Mouse (Mus musculus) lung, embryonic 16.5 days (tissue): ENCODE measurements around the gene Osbpl9. TPM values are rescaled to one million over a fixed set of nuclear protein-coding genes. Genes with fewer than 3 reads are reported as not detected.

Experiments
- ATAC-seq: fragments of 200-750 bp; cut with Nextera tagmentation; 2 replicates; pipeline ENCODE4 v1.8.0; 2017; ENCODE audit warnings: low read depth, mild to moderate bottlenecking, moderate library complexity
- H3K27ac ChIP-seq: fragments of 300-500 bp; sonication (generic); 2 replicates; pipeline ENCODE4 v1.5.1; 2014; ENCODE audit warnings: mild to moderate bottlenecking, control low read depth, low read length
- H3K27me3 ChIP-seq: fragments of 300-500 bp; sonication (generic); 2 replicates; pipeline ENCODE4 v1.6.1; 2014; ENCODE audit warnings: low read depth, low read length, mixed read lengths; ENCODE audit not compliant: control insufficient read depth, insufficient read depth
- H3K36me3 ChIP-seq: fragments of 300-500 bp; sonication (generic); 2 replicates; pipeline ENCODE4 v1.6.1; 2014; ENCODE audit warnings: low read length; ENCODE audit not compliant: control insufficient read depth, insufficient read depth
- H3K4me1 ChIP-seq: fragments of 300-500 bp; sonication (generic); replicated peaks from 2 replicates; pipeline ENCODE4 v1.6.1; 2014; ENCODE audit warnings: low read length, mixed read lengths; ENCODE audit not compliant: control insufficient read depth, insufficient read depth
- H3K4me2 ChIP-seq: fragments of 300-500 bp; sonication (generic); 2 replicates; pipeline ENCODE4 v1.6.1; 2014; ENCODE audit warnings: low read depth, low read length, control low read depth
- H3K4me3 ChIP-seq: fragments of 300-500 bp; sonication (generic); 2 replicates; pipeline ENCODE4 v1.5.1; 2014; ENCODE audit warnings: mild to moderate bottlenecking, low read length, control low read depth
- H3K9ac ChIP-seq: fragments of 300-500 bp; sonication (generic); 2 replicates; pipeline ENCODE4 v1.6.1; 2014; ENCODE audit warnings: low read length, control low read depth
- H3K9me3 ChIP-seq: fragments of 300-500 bp; sonication (generic); 2 replicates; pipeline ENCODE4 v1.6.1; 2016; ENCODE audit warnings: low read length; ENCODE audit not compliant: control insufficient read depth
- WGBS: fragments of 180-500 bp; shearing (Covaris S2); extraction: QIAGEN DNeasy Blood & Tissue Kit; methylation state at CpG from one replicate; pipeline ENCODE4 v1.1.7; 2014; 5-methylcytosine and 5-hydroxymethylcytosine counted together
- polyA plus RNA-seq: library from polyadenylated mRNA; unstranded; fragments of >200 nt; fragmentation: Nextera tagmentation; extraction: Ambion mirVana; gene quantifications from 2 replicates; pipeline ENCODE4 v1.2.1, GENCODE M21; 2015

The Osbpl9 gene
- polyA plus RNA-seq, 1 experiment from 2014 or later: 76.0 TPM

DNA sequence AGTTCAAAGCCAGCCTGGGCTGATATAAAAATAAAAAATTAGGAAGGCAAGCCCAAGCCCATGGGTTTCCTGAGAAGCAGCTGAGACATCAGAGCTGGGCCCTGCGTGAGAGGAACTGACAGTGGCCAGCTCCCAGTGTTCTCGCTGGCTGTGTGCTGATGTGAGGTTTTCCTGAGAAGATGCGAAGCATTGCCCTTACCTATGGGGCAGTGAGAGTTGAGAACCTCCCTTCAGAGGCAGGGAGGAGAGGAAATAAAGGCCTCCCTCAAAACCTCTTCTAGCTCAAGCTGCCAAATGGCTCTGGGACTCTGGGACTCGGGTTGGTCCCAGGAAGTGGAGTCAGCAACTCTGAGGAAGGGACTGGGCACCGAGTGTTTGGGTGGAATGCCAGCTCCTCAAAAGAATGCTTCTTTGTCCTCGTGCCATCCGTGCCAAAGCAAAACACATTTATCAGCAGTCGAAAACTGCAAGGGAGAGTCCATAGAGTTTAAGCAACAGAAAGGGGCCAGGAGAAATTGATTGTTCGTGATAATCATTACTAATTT is 32.8 kb upstream of the Osbpl9 start:
- ATAC-seq: no peak
- H3K4me2 ChIP-seq: no peak overlapping the region
- WGBS: 57% methylated on average over 9 of the region's 9 CpGs
- no peak overlapping the region for H3K4me3 ChIP-seq
- no peaks in the 10 kb centered on the region for H3K9me3 ChIP-seq
- no peaks in the 10 kb centered on the region for H3K27me3 ChIP-seq
- H3K36me3 ChIP-seq: no peaks in the 10 kb centered on the region
- no peak overlapping the region for H3K9ac ChIP-seq
- H3K27ac ChIP-seq: no peak overlapping the region
- H3K4me1 ChIP-seq: no peaks in the 10 kb centered on the region

DNA sequence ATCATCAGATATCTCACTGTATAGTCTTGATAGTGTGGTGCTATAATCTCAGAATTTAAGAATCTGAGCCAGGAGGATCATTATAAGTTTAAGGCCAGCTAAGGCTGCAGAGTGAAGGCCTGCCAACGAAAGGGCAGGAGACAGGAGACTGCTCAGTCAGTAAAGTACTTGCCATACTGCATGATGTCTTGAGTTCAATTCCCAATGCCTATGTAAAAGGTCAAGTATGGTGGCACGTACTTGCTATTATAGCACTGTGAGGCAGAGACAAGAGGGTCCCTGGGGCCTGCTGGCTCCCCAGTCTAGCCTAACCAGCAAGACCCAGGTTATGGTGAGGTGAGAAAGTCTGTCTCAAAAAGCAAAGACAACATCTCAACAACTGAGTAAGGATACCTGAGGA is 32.1 kb upstream of the Osbpl9 start, which contains the start of gene Calr4:
Gene Calr4, plus strand, starts transcription at position 301 of the 400 bp plus-strand sequence.
- Histone ChIP-seq H3K36me3 (no peaks in the 10 kb centered on the region), H3K27ac (no peak within 1 kb of the TSS), H3K9me3 (no peaks in the 10 kb centered on the region), H3K9ac (no peak within 1 kb of the TSS), H3K27me3 (no peaks in the 10 kb centered on the region), H3K4me2 (no peak within 1 kb of the TSS), H3K4me3 (no peak within 1 kb of the TSS), H3K4me1 (no peaks in the 10 kb centered on the region)
- no peak for ATAC-seq
- WGBS: 80% methylated on average over 2 of the region's 2 CpGs

DNA sequence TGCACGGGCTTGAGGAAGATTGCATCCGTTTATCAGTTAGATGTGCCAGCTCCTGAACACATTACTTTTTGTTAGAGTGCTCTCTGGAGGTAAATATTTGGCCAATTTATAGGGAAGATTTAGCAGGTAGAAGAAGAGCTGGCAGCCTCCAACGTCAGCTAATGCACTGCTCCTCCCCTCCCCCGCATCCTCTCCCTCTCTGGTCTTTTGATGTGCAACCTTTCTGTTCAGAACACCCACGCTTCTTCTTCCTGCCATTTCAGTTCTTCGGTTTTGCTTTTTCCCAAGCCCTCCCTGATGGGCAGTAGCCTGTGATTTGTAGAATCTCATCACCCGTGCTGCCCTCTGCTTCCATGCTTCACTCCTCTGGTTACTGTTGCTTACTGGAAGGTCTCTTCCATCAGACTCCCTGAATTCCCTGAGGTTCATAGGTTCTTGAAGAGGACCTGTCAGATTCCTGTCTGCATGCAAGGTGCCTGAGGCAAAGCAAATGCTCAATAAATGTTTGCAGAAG is 27.8 kb upstream of the Osbpl9 start:
- 45% methylated on average over 7 of the region's 7 CpGs for WGBS
- Histone ChIP-seq H3K4me2 (no peak overlapping the region), H3K27me3 (no peaks in the 10 kb centered on the region), H3K27ac (no peak overlapping the region), H3K36me3 (no peaks in the 10 kb centered on the region), H3K4me3 (no peak overlapping the region), H3K9me3 (no peaks in the 10 kb centered on the region), H3K4me1 (peaks cover 16% of the 10 kb centered on the region), H3K9ac (no peak overlapping the region)
- no peak for ATAC-seq

DNA sequence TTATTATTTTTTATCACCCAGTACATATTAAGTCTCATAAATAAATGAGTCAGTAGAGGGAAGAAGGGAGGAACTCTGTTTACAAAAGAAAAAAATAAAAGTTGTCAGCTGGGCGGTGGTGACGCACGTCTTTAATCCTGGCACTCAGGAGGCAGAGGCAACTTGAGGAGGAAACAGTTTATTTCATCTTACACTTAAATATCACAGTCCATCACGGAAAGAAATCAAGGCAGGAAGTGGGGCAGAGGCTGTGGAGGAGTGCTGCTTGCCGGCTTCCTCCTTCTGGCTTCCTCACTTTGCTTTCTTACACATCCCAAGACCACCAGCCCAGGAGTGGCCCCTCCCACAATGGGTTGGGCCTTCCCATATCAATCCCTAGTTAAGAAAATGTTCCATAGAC is 24.0 kb upstream of the Osbpl9 start:
- 28% methylated on average over 5 of the region's 5 CpGs for WGBS
- H3K4me3 ChIP-seq: no peak overlapping the region
- H3K27me3 ChIP-seq: no peaks in the 10 kb centered on the region
- ATAC-seq: peak; percentile 60
- no peaks in the 10 kb centered on the region for H3K36me3 ChIP-seq
- H3K9me3 ChIP-seq: no peaks in the 10 kb centered on the region
- peaks cover 20% of the 10 kb centered on the region for H3K4me1 ChIP-seq
- H3K9ac ChIP-seq: no peak overlapping the region
- H3K4me2 ChIP-seq: no peak overlapping the region
- H3K27ac ChIP-seq: peak overlapping the region; percentile 15

DNA sequence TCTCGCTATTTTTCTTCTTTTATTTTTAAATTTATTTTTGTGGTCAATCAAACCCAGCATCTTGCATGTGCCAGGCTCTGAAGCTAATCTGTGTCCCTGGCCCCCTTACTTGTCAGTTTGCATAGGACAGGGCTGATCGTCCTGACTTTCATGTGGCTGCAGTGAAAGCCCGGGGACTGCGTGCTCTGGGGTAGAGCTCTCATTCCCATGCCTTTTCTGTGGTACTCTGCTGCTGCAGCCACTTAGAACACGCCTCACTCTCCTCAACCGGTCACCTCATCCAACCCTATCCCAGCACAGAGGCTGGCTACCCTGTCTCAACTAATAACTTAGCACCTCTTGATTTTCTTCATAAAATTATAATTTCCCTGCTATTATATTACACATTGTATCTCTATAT is 23.5 kb upstream of the Osbpl9 start:
- WGBS: 39% methylated on average over 6 of the region's 6 CpGs
- no peak overlapping the region for H3K4me3 ChIP-seq
- H3K4me1 ChIP-seq: peaks cover 20% of the 10 kb centered on the region
- ATAC-seq: peak; percentile 66
- H3K36me3 ChIP-seq: no peaks in the 10 kb centered on the region
- H3K9ac ChIP-seq: no peak overlapping the region
- no peaks in the 10 kb centered on the region for H3K27me3 ChIP-seq
- no peaks in the 10 kb centered on the region for H3K9me3 ChIP-seq
- H3K4me2 ChIP-seq: no peak overlapping the region
- H3K27ac ChIP-seq: peak overlapping the region; percentile 64; the same call in 1 of the 2 replicates

DNA sequence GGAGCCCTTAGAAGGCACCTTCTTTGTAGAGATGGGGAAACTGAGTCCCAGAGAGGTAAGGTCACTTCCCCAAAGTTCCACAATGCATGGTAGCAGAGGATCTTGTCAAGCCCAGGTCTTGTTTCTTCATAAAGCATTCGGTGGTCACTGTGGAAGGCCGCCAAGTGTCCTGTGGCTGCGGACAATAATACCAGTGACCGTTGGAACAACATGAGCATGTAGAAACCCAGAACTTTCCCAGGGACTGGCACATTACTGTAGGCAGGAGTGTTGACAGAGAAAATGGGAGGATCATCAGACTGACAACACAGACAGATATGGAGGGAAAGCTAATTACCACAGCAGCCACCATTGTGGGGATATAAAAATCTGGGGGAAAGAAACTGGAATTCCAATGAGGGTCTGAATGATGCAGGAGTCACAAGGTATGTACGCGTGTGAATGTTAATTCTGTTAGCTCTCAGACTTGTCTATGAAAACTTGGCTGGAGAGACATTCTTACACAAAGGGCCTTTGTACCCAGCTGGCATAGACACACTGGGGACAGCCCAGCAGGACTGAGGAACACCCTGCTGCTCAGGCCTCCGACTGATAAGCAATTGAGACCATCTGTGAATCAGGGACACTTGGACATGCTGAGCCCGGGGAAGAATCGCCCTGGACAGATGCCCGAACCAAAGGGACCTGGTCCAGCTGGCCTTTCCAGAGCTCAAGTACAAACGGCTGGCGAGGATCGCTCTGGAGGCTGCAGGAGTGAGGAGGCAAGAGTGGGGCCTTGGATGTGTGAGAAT is 22.9 kb upstream of the Osbpl9 start:
- Histone ChIP-seq H3K4me3 (no peak overlapping the region), H3K36me3 (no peaks in the 10 kb centered on the region), H3K9ac (no peak overlapping the region), H3K9me3 (no peaks in the 10 kb centered on the region), H3K4me1 (peaks cover 20% of the 10 kb centered on the region), H3K4me2 (no peak overlapping the region), H3K27me3 (no peaks in the 10 kb centered on the region), H3K27ac (peak overlapping the region; percentile 64)
- WGBS: 44% methylated on average over 13 of the region's 13 CpGs
- ATAC-seq: peak; percentile 90

DNA sequence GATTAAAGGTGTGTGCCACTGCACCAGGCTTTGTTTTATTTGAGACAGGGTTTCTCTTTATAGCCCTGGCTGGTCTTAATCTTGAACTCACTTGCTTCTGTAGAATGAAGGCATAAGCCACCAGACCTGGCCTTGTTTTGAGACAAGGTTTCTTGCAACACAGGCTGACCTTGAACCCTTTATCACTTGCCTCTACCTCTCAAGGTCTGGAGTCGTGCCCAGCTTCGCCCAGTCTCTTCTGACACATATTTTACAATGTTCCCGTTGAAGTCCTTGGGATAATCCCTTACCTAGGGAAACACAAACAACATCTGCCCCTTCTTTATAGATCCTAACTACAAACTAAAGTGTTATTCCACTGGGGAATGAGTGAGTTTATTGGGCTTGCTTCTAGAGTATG is 19.9 kb upstream of the Osbpl9 start:
- WGBS: 66% methylated on average over 3 of the region's 3 CpGs
- ATAC-seq: no peak

DNA sequence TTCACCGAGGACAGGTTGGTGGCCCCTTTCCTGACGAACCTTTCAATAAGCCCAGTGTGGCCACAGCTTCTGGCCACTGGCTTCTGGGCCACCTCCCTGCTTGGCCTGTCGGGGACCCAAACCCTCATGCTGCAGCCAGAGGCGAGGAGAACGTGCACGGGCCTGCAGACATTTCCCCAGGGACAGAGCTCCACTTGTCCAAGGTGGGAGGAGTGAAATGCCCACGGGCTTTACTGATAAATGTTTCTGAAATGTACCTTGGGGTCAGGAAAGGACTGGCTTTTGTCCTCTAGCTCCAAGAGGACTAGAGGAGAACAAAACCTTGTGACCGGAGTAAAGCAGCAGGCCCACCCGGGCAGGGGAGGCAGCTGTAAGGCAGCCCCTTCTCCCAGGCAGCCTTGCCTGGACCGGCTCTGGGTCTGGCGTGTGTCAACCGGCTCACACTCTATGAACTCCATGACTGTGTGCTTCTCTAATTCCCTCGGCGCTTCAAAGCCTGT is 18.4 kb upstream of the Osbpl9 start:
- Histone ChIP-seq H3K4me3 (no peak overlapping the region), H3K4me1 (peaks cover 11% of the 10 kb centered on the region), H3K36me3 (no peaks in the 10 kb centered on the region), H3K27me3 (no peaks in the 10 kb centered on the region), H3K9ac (no peak overlapping the region), H3K4me2 (no peak overlapping the region), H3K27ac (no peak overlapping the region), H3K9me3 (no peaks in the 10 kb centered on the region)
- no peak for ATAC-seq
- WGBS: 63% methylated on average over 14 of the region's 14 CpGs

More for the DNA sequence above, 19.9 kb upstream of the Osbpl9 start:
- H3K36me3 ChIP-seq: no peaks in the 10 kb centered on the region
- no peaks in the 10 kb centered on the region for H3K27me3 ChIP-seq
- H3K9me3 ChIP-seq: no peaks in the 10 kb centered on the region
- H3K4me3 ChIP-seq: no peak overlapping the region
- peaks cover 20% of the 10 kb centered on the region for H3K4me1 ChIP-seq
- H3K9ac ChIP-seq: no peak overlapping the region
- H3K27ac ChIP-seq: no peak overlapping the region
- H3K4me2 ChIP-seq: no peak overlapping the region

DNA sequence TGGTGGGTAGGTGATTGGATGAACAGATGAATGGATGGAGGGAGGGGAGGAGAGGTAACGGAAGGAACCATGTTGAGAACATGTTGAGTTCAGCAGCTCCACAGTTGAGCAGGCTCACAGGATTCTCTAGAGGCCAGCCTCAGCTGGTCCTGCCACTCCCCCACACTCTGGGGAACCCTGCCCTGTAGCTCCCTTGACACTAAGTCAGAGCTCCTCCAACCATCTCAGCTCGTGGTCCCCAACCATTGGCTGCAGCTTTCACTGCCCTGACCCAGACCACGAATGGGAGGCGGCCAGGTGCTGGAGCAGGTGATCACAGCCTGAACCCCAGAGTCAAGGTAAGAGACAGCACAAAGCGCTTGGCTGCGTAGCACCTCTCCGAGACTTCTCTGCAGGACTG is 15.9 kb upstream of the Osbpl9 start:
- no peak overlapping the region for H3K4me3 ChIP-seq
- WGBS: 68% methylated on average over 7 of the region's 7 CpGs
- ATAC-seq: no peak
- H3K9ac ChIP-seq: no peak overlapping the region
- H3K9me3 ChIP-seq: no peaks in the 10 kb centered on the region
- no peaks in the 10 kb centered on the region for H3K27me3 ChIP-seq
- no peaks in the 10 kb centered on the region for H3K36me3 ChIP-seq
- H3K4me1 ChIP-seq: no peaks in the 10 kb centered on the region
- no peak overlapping the region for H3K27ac ChIP-seq
- H3K4me2 ChIP-seq: no peak overlapping the region
